12 mouse cellular contexts compared by ENCODE assay signal in genomic region chr7:137461396-137461795, GRCm38 (mm10).
"Had no signal": no experiment of that assay in that cellular context is flagged by ENCODE, and none has a peak within 500 bp of the region (broad histone marks: within the 10 kb centered on the region; RNA-seq: fewer than 3 reads in every experiment).

No protein-coding gene starts in this region.

- DNase-seq: lung, adult 18-20 months; lung, embryonic 14.5 days; lung, postnatal 10 days; lung, postnatal 4 days; midbrain, embryonic 14.5 days; right cerebral cortex, adult 18-20 months; right cerebral cortex, postnatal 25 days; right cerebral cortex, postnatal 4 days; spleen, adult 18-20 months; thymus, adult 18-20 months; thymus, postnatal 14 days; thymus, postnatal 36 days had no signal
